Mouse (Mus musculus) limb, embryonic 14.5 days (tissue): ENCODE results near the gene Ugt1a5. TPM values are rescaled to one million over a fixed set of nuclear protein-coding genes. Genes with fewer than 3 reads are reported as not detected.

Experiments
- ATAC-seq: fragments of 200-750 bp; cut with Nextera tagmentation; 2 replicates; pipeline ENCODE4 v1.8.0; 2017; ENCODE audit warnings: low read depth, moderate number of reproducible peaks, moderate TSS enrichment; ENCODE audit not compliant: low FRiP score
- DNase-seq: peaks from one replicate; pipeline ENCODE4 v3.0.0-alpha.2; 2015; ENCODE audit warnings: low spot score
- H3K27ac ChIP-seq: fragments of 300-500 bp; sonication (generic); replicated peaks from 2 replicates; pipeline ENCODE4 v1.5.1; 2014; ENCODE audit warnings: low read depth, mild to moderate bottlenecking, low read length, moderate library complexity, mixed read lengths
- H3K27me3 ChIP-seq: fragments of 300-500 bp; sonication (generic); 2 replicates; pipeline ENCODE4 v1.6.1; 2014; ENCODE audit warnings: low read length, mixed read lengths; ENCODE audit not compliant: control insufficient read depth, insufficient read depth
- H3K36me3 ChIP-seq: fragments of 300-500 bp; sonication (generic); 2 replicates; pipeline ENCODE4 v1.6.1; 2014; ENCODE audit warnings: mild to moderate bottlenecking, low read length, moderate library complexity, mixed read lengths; ENCODE audit not compliant: control insufficient read depth, insufficient read depth
- H3K4me1 ChIP-seq: fragments of 300-500 bp; sonication (generic); 2 replicates; pipeline ENCODE4 v1.6.1; 2014; ENCODE audit warnings: antibody characterized with exemption, low read length, mixed read lengths; ENCODE audit not compliant: control insufficient read depth, insufficient read depth
- H3K4me2 ChIP-seq: fragments of 300-500 bp; sonication (generic); replicated peaks from 2 replicates; pipeline ENCODE4 v1.6.1; 2014; ENCODE audit warnings: low read depth, mild to moderate bottlenecking, low read length, moderate library complexity; ENCODE audit not compliant: severe bottlenecking
- H3K4me3 ChIP-seq: fragments of 300-500 bp; sonication (generic); replicated peaks from 2 replicates; pipeline ENCODE4 v1.5.1; 2014; ENCODE audit warnings: low read length
- H3K9ac ChIP-seq: fragments of 300-500 bp; sonication (generic); 2 replicates; pipeline ENCODE4 v1.6.1; 2014; ENCODE audit warnings: mild to moderate bottlenecking, low read depth, low read length, moderate library complexity; ENCODE audit not compliant: severe bottlenecking
- H3K9me3 ChIP-seq: fragments of 300-500 bp; sonication (generic); 2 replicates; pipeline ENCODE4 v1.6.1; 2016; ENCODE audit warnings: low read length; ENCODE audit not compliant: control insufficient read depth
- POLR2A ChIP-seq: fragments of 200-500 bp; IDR thresholded peaks from 2 replicates; pipeline ENCODE4 v1.8.0; 2012; ENCODE audit warnings: inconsistent platforms, mild to moderate bottlenecking, moderate library complexity, borderline replicate concordance; ENCODE audit not compliant: insufficient read depth, insufficient read length; ENCODE audit errors: extremely low read depth
- WGBS: fragments of 180-500 bp; shearing (Covaris S2); extraction: QIAGEN DNeasy Blood & Tissue Kit; methylation state at CpG from one replicate; pipeline ENCODE4 v1.1.7; 2014; 5-methylcytosine and 5-hydroxymethylcytosine counted together
- polyA plus RNA-seq, 2 experiments: library from polyadenylated mRNA; depleted of rRNA in 1 of 2; stranded (reverse) in 1 of 2; unstranded in 1 of 2; fragments of >200 nt; fragmentation: Nextera tagmentation in 1 of 2; extraction: Ambion mirVana in 1 of 2; gene quantifications; 2 replicates each; pipeline versions ENCODE4 v1.2.1 to v1.2.3; 2012 to 2014

Gene Ugt1a5
- polyA plus RNA-seq, 2 experiments: 0.08 TPM; not detected in 1

DNA sequence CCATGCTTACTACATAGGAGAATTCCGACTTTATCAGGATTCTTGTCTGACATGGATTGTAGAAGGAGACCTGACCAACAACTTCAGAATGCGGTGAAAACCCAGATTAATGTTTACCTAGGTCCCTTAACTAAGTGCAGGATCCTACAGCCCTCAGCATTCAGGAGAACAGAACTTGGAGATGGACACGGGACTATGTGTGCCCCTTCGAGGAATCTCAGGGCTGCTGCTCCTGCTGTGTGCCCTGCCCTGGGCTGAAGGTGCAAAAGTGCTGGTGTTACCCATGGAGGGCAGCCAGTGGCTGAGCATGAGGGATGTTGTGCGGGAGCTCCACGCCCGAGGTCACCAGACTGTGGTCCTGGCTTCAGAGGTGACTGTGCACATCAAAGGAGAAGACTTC is 34.6 kb downstream of the Ugt1a5 start, which contains the start of gene Ugt1a2:
TSS of gene Ugt1a2 (plus strand) at position 146 of the 400 bp plus-strand sequence.
- H3K36me3 ChIP-seq: no peaks in the 10 kb centered on the region
- no peaks in the 10 kb centered on the region for H3K27me3 ChIP-seq
- no peak for TF ChIP-seq POLR2A
- H3K9ac ChIP-seq: no peak within 1 kb of the TSS
- WGBS: 74% methylated on average over 7 of the region's 7 CpGs
- H3K4me1 ChIP-seq: no peaks in the 10 kb centered on the region
- peaks cover 11% of the 10 kb centered on the region for H3K9me3 ChIP-seq
- no peak for ATAC-seq
- no peak within 1 kb of the TSS for H3K4me2 ChIP-seq
- DNase-seq: no peak
- no peak within 1 kb of the TSS for H3K4me3 ChIP-seq
- no peak within 1 kb of the TSS for H3K27ac ChIP-seq

DNA sequence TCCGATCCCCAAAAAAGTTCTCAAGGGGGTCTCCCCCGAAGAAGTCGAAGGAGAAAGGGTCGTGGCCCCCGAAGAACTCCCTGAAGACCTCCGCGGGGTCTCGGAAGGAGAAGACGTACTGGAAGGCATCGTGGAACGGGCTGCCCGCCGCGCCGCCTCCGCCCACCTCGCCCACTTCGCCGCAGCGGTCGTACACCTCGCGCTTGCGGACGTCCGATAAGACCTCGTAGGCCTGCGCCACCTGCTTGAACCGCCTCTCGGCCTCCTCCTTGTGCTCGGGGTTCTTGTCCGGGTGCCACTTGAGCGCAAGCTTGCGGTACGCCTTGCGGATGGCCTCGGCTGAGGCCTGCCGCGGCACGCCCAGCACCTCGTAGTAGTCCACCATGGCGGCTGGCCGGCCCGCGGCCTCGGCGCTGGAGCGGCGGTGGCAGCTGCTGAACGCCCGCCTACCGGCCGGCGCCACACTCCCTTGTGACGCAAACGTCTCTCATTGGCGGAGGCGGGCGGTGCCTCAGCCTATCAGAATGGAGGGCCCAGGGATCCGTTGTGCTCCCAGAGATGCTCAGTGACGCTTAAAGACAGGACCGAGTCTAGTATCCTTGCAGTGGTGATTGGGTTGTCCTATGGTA is 39.6 kb downstream of the Ugt1a5 start, which contains the start of gene Dnajb3:
TSS of gene Dnajb3 (minus strand) at position 489 of the 629 bp plus-strand sequence.
- Histone ChIP-seq H3K4me3 (peak within 1 kb of the TSS; percentile 46), H3K9ac (peak within 1 kb of the TSS; percentile 77), H3K4me1 (peaks cover 3% of the 10 kb centered on the region; the same call in 1 of the 2 replicates), H3K9me3 (peaks cover 11% of the 10 kb centered on the region), H3K4me2 (peak within 1 kb of the TSS; percentile 84), H3K36me3 (no peaks in the 10 kb centered on the region), H3K27me3 (no peaks in the 10 kb centered on the region), H3K27ac (no peak within 1 kb of the TSS)
- ATAC-seq (peak; percentile 100), DNase-seq (peak; percentile 82)
- 0 out of 2 replicates have a peak, but pooled peaks have one; percentile 60 for TF ChIP-seq POLR2A
- 6% methylated on average over 45 of the region's 62 CpGs for WGBS

DNA sequence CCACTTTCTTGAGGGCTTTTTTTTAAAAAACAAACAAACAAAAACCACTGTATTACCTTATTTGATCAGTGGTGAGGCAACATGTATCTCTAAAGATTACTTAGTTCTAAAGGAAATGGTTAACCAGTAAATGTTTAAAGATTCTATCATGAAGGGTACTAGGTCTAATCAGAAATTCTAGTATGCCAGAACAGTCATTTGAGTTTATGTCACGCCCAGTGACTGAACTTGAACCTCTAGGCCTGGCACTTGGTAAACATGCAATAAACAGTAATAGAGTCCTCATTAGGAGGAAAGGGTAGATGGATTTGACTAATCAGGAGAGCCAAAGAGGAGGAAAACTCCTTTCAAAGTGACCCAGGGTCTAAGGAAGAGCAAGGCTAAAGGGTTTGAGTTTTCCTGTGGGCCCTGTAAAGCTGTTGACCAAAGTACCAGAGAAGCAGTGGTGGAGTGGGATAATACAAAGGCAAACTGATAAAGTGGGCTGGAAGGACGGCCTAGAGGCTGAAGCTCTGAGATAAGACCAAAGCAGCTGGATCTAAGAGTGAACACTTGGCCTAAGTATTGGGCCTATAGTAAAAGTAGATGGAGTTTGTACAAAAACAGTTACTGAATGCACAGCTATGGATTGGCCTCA is 41.1 kb downstream of the Ugt1a5 start:
- TF ChIP-seq POLR2A: no peak
- no peaks in the 10 kb centered on the region for H3K36me3 ChIP-seq
- WGBS: 71% methylated on average over 2 of the region's 2 CpGs
- no peak overlapping the region for H3K4me2 ChIP-seq
- ATAC-seq (no peak), DNase-seq (no peak)
- no peaks in the 10 kb centered on the region for H3K27me3 ChIP-seq
- no peak overlapping the region for H3K4me3 ChIP-seq
- H3K9me3 ChIP-seq: peaks cover 19% of the 10 kb centered on the region
- H3K4me1 ChIP-seq: peaks cover 3% of the 10 kb centered on the region; the same call in 1 of the 2 replicates
- H3K9ac ChIP-seq: no peak overlapping the region
- no peak overlapping the region for H3K27ac ChIP-seq

DNA sequence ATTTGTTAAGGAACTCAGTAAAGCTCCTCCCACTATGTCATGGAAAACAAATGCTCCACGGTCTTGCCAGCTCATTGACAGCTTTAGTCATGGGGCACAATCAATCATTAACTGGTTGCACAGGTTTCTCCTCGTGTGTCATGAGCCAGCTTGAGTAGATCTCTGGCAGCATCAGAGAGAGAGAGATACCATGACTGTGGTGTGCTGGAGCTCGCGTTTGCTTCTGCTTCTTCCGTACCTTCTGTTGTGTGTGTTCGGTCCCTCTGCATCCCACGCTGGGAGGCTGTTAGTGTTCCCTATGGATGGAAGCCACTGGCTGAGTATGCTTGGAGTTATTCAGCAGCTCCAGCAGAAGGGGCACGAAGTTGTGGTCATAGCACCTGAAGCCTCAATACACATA is 46.0 kb downstream of the Ugt1a5 start, which contains the start of gene Ugt1a1:
TSS of gene Ugt1a1 (plus strand) at position 148 of the 400 bp plus-strand sequence.
- 68% methylated on average over 8 of the region's 8 CpGs for WGBS
- Histone ChIP-seq H3K27ac (no peak within 1 kb of the TSS), H3K4me1 (no peaks in the 10 kb centered on the region), H3K4me3 (no peak within 1 kb of the TSS), H3K27me3 (no peaks in the 10 kb centered on the region), H3K36me3 (no peaks in the 10 kb centered on the region), H3K9ac (no peak within 1 kb of the TSS), H3K9me3 (peaks cover 52% of the 10 kb centered on the region), H3K4me2 (no peak within 1 kb of the TSS)
- TF ChIP-seq POLR2A: no peak
- DNase-seq (peak; percentile 80), ATAC-seq (no peak)

DNA sequence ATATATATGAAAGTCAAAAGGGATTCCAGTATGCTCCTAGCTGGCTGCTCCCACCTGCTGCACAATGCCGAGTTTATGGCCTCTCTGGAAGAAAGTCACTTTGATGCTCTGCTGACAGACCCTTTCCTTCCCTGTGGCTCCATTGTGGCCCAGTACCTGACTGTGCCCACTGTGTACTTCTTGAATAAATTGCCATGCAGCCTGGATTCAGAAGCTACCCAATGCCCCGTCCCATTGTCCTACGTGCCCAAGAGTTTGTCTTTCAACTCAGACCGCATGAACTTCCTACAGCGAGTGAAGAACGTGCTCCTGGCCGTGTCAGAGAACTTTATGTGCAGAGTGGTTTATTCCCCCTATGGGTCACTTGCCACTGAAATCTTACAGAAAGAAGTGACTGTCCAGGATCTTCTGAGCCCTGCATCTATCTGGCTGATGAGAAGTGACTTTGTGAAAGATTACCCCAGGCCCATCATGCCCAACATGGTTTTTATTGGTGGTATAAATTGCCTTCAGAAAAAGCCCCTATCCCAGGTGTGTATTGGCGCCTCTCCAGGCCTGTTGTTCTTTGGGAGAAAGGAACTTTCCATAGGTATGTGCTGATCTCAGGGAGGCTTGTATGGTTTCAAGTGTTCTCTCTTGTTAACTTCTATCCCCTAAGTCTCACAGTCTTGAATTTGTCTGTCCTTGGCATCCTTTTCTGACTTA is 46.7 kb downstream of the Ugt1a5 start:
- 62% methylated on average over 8 of the region's 8 CpGs for WGBS
- no peak for TF ChIP-seq POLR2A
- H3K27ac ChIP-seq: no peak overlapping the region
- H3K4me2 ChIP-seq: no peak overlapping the region
- H3K27me3 ChIP-seq: no peaks in the 10 kb centered on the region
- no peak overlapping the region for H3K4me3 ChIP-seq
- H3K4me1 ChIP-seq: no peaks in the 10 kb centered on the region
- ATAC-seq (peak; percentile 2; the same call in 1 of the 2 replicates), DNase-seq (peak; percentile 9)
- no peaks in the 10 kb centered on the region for H3K36me3 ChIP-seq
- no peak overlapping the region for H3K9ac ChIP-seq
- peaks cover 59% of the 10 kb centered on the region for H3K9me3 ChIP-seq
